Mouse (Mus musculus): ENCODE data around the gene Sesn3. TPM values are rescaled to one million over a fixed set of nuclear protein-coding genes. Genes with fewer than 3 reads are reported as not detected.
"Not testable (repeated sequence)": the region's sequence is repeated elsewhere in the genome, so short reads cannot be mapped to it uniquely, and the experiment has no call there.

The Sesn3 gene
- polyA plus RNA-seq, 1 experiment from 2014 or later: 22.9 TPM

- 90% methylated on average over 4 of the region's 4 CpGs for WGBS
- not testable (repeated sequence) for H3K27ac ChIP-seq; H3K4me1 ChIP-seq; H3K27me3 ChIP-seq (ENCODE audit: low read depth, poor library complexity, severe bottlenecking); H3K9me3 ChIP-seq (replicated peaks); DNase-seq (ENCODE audit: low spot score); H3K4me3 ChIP-seq; H3K36me3 ChIP-seq
These were observed 71.0 kb downstream of the Sesn3 start for GRCm38 (mm10) chr9:14345866-14346265.

DNA sequence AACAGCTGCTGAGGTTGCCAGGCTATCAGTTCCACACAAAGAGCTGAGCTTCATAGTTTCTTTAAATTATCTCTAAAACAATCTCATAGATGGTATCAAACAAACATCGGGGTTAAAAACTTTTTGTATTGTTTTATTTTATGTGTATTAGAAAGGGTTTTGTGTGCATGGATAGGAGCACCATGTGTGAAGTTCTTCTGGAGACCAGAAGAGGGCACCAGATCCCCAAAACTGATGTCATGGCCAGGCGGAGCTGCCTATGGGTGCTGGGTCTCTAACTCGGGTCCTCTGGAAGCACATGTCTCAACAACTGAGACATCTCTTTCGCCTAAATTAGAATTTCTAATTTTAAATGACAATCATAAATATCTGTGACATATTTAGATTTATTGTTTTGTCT lies 73.5 kb downstream of the Sesn3 start:
- no peak for DNase-seq (ENCODE audit: low spot score)
- no peak overlapping the region for H3K27ac ChIP-seq
- no peaks in the 10 kb centered on the region for H3K4me1 ChIP-seq
- H3K27me3 ChIP-seq (ENCODE audit: low read depth, poor library complexity, severe bottlenecking): no peaks in the 10 kb centered on the region
- no peak overlapping the region for H3K4me3 ChIP-seq
- H3K36me3 ChIP-seq: no peaks in the 10 kb centered on the region
- no peaks in the 10 kb centered on the region for H3K9me3 ChIP-seq (replicated peaks)
- 69% methylated on average over 4 of the region's 4 CpGs for WGBS

DNA sequence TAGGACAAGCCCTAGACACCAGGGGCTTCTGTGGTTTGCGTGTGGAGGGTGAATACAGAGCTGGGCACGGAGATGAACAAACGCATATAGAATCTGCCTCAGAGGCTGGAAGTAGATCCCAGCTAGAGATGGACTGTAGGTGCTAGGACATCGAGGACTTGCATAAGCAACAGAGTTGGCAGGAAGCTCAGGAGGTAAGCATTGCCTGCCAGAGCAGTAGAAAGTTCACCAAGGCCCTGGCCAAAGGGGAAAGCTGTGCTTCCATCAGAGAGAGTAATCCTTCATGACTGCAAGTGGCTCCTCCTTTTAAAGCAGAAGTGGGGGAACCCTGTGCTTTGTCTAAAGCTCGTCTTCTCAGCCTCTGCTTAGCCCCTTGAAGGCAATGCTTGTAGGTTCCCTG lies 74.5 kb downstream of the Sesn3 start:
- Histone ChIP-seq H3K4me3 (no peak overlapping the region), H3K27ac (no peak overlapping the region), H3K27me3 (ENCODE audit: low read depth, poor library complexity, severe bottlenecking) (no peaks in the 10 kb centered on the region), H3K9me3 (replicated peaks) (no peaks in the 10 kb centered on the region), H3K4me1 (no peaks in the 10 kb centered on the region), H3K36me3 (no peaks in the 10 kb centered on the region)
- 89% methylated on average over 5 of the region's 5 CpGs for WGBS
- DNase-seq (ENCODE audit: low spot score): no peak

DNA sequence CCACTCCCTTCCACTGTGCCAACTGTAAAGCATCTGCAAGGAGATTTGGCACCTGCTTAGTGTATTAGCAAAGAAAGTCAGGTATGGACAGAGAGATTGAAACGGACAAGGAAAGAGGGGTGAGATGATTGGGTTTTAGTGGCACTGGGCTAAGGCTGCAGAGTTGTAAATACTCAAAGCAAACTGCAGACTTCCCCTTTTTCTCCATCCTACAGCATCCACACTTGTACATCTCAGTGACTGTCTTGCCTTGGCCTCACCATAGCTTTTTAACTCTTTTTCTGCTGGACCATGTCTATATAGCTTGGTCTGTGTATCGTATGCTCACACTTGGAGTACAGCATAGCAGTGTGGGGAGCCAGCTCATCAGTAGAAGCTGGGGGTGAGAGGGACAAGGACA lies 75.9 kb downstream of the Sesn3 start:
- no peaks in the 10 kb centered on the region for H3K9me3 ChIP-seq (replicated peaks)
- no peak overlapping the region for H3K4me3 ChIP-seq
- 83% methylated on average over 2 of the region's 2 CpGs for WGBS
- no peaks in the 10 kb centered on the region for H3K36me3 ChIP-seq
- no peak overlapping the region for H3K27ac ChIP-seq
- no peaks in the 10 kb centered on the region for H3K27me3 ChIP-seq (ENCODE audit: low read depth, poor library complexity, severe bottlenecking)
- no peak for DNase-seq (ENCODE audit: low spot score)
- no peaks in the 10 kb centered on the region for H3K4me1 ChIP-seq

GRCm38 (mm10) chr9:14352337-14352736 lies 77.5 kb downstream of the Sesn3 start:
- no peak for DNase-seq (ENCODE audit: low spot score)
- 89% methylated on average over 1 of the region's 1 CpGs for WGBS
- no peak overlapping the region for H3K4me3 ChIP-seq
- no peaks in the 10 kb centered on the region for H3K36me3 ChIP-seq
- no peaks in the 10 kb centered on the region for H3K27me3 ChIP-seq (ENCODE audit: low read depth, poor library complexity, severe bottlenecking)
- no peaks in the 10 kb centered on the region for H3K9me3 ChIP-seq (replicated peaks)
- H3K4me1 ChIP-seq: no peaks in the 10 kb centered on the region
- H3K27ac ChIP-seq: no peak overlapping the region

- Histone ChIP-seq H3K27ac (no peak overlapping the region), H3K9me3 (replicated peaks) (no peaks in the 10 kb centered on the region), H3K4me3 (no peak overlapping the region), H3K36me3 (no peaks in the 10 kb centered on the region), H3K4me1 (no peaks in the 10 kb centered on the region), H3K27me3 (ENCODE audit: low read depth, poor library complexity, severe bottlenecking) (no peaks in the 10 kb centered on the region)
- WGBS: 76% methylated on average over 6 of the region's 6 CpGs
- DNase-seq (ENCODE audit: low spot score): no peak
These were observed 80.0 kb downstream of the Sesn3 start for GRCm38 (mm10) chr9:14354852-14355251.

DNA sequence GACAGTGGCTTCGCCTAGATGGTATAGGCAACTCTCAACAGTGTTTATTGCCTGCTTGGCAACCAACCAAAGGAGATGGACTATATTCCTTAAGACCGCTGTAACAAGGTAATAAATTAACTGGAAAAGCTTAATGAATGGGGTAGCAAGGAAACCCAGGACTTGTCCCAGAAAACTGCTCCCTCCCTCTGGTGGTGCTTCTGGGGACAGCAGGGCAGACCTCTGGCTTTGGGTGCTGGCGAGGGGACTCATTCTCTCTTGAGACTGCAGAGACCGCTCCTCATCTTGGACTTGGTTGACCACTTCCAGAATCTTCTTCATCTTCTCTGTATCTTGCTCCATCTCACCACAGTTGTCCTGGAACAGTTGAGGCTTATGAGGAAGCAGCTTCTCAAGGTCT lies 82.2 kb downstream of the Sesn3 start:
- Histone ChIP-seq H3K27ac (no peak overlapping the region), H3K36me3 (no peaks in the 10 kb centered on the region), H3K9me3 (replicated peaks) (no peaks in the 10 kb centered on the region), H3K4me1 (no peaks in the 10 kb centered on the region), H3K4me3 (no peak overlapping the region), H3K27me3 (ENCODE audit: low read depth, poor library complexity, severe bottlenecking) (no peaks in the 10 kb centered on the region)
- WGBS: 78% methylated on average over 4 of the region's 4 CpGs
- no peak for DNase-seq (ENCODE audit: low spot score)

DNA sequence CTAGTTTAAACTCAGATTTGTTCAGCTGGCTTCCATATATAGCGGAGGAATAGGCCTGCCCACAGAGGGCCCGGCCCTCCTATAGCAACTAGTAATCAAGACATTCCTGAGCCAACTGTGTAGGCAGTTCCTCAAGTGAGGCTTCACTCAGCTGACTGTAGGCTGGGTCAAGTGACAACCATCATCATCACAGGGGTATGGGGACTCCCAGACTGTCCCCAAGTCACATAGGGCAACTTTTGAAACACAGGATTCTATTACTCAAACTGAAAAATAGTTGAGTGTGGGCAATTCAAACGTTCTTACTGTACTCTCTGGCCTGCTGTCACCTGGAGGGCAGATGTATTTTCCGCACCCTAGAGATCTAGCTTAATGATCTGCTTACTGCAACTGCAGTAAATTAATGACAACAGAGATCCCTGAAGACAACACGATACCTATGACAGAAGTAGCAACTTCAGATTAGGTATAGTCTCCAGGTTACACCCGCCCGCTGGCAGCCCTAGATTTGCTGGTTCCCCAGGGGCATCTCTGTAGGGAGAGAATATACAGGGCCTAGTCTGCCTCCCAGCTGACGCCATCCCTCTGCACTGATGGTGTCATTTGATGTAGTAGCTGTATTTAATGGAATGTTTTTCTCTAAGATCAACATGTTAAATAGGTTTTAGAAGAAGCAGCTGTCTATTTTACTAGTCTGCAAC lies 87.4 kb downstream of the Sesn3 start:
- Histone ChIP-seq H3K9me3 (replicated peaks) (no peaks in the 10 kb centered on the region), H3K27me3 (ENCODE audit: low read depth, poor library complexity, severe bottlenecking) (no peaks in the 10 kb centered on the region), H3K36me3 (no peaks in the 10 kb centered on the region), H3K4me3 (no peak overlapping the region), H3K27ac (no peak overlapping the region), H3K4me1 (no peaks in the 10 kb centered on the region; the same call in 1 of the 2 replicates)
- whole genome bisulfite sequencing: 91% methylated on average over 8 of the region's 8 CpGs
- no peak for DNase-seq (ENCODE audit: low spot score)

- no peak for DNase-seq (ENCODE audit: low spot score)
- no peaks in the 10 kb centered on the region; the same call in 1 of the 2 replicates for H3K4me1 ChIP-seq
- 84% methylated on average over 6 of the region's 6 CpGs for WGBS
- H3K27me3 ChIP-seq (ENCODE audit: low read depth, poor library complexity, severe bottlenecking): no peaks in the 10 kb centered on the region
- H3K36me3 ChIP-seq: no peaks in the 10 kb centered on the region
- H3K4me3 ChIP-seq: no peak overlapping the region
- no peaks in the 10 kb centered on the region for H3K9me3 ChIP-seq (replicated peaks)
- no peak overlapping the region for H3K27ac ChIP-seq
These were observed 88.7 kb downstream of the Sesn3 start for GRCm38 (mm10) chr9:14363540-14363939.

- no peaks in the 10 kb centered on the region for H3K27me3 ChIP-seq (ENCODE audit: low read depth, poor library complexity, severe bottlenecking)
- H3K27ac ChIP-seq: no peak overlapping the region
These were observed 89.9 kb downstream of the Sesn3 start for GRCm38 (mm10) chr9:14364719-14365118.

GRCm38 (mm10) chr9:14365481-14366125 lies 90.7 kb downstream of the Sesn3 start:
- no peak overlapping the region for H3K27ac ChIP-seq
- no peaks in the 10 kb centered on the region for H3K9me3 ChIP-seq (replicated peaks)
- no peaks in the 10 kb centered on the region for H3K27me3 ChIP-seq (ENCODE audit: low read depth, poor library complexity, severe bottlenecking)
- DNase-seq (ENCODE audit: low spot score): no peak
- H3K4me1 ChIP-seq: no peaks in the 10 kb centered on the region; the same call in 1 of the 2 replicates
- no peaks in the 10 kb centered on the region for H3K36me3 ChIP-seq
- 71% methylated on average over 4 of the region's 4 CpGs for WGBS
- H3K4me3 ChIP-seq: no peak overlapping the region

More at GRCm38 (mm10) chr9:14364719-14365118, 89.9 kb downstream of the Sesn3 start:
- no peak for DNase-seq (ENCODE audit: low spot score)
- no peaks in the 10 kb centered on the region for H3K9me3 ChIP-seq (replicated peaks)
- 94% methylated on average over 9 of the region's 9 CpGs for WGBS
- no peaks in the 10 kb centered on the region for H3K36me3 ChIP-seq
- no peaks in the 10 kb centered on the region; the same call in 1 of the 2 replicates for H3K4me1 ChIP-seq
- H3K4me3 ChIP-seq: no peak overlapping the region

DNA sequence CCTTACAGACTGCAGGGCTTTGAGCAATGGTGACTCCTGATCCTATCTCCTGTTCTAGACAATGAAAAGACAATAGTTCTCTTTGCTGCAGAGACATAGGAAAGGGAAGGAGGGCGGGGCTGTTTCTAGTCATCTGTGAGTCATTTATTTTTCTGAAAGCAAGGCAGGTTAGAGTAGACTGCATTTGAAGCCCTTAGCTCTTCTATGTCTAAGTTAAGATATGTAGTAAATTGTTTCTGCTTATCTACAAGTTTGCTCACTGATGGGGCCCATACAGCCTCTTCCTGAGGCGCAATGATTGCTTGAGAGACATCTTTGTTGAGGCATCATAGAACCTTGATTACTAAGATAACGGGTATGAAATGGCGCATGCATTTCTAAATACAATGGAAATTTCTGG lies 93.0 kb downstream of the Sesn3 start:
- DNase-seq (ENCODE audit: low spot score): no peak
- Histone ChIP-seq H3K4me1 (no peaks in the 10 kb centered on the region; the same call in 1 of the 2 replicates), H3K27ac (no peak overlapping the region), H3K4me3 (no peak overlapping the region), H3K27me3 (ENCODE audit: low read depth, poor library complexity, severe bottlenecking) (no peaks in the 10 kb centered on the region), H3K9me3 (replicated peaks) (no peaks in the 10 kb centered on the region), H3K36me3 (no peaks in the 10 kb centered on the region)
- 95% methylated on average over 4 of the region's 4 CpGs for WGBS

DNA sequence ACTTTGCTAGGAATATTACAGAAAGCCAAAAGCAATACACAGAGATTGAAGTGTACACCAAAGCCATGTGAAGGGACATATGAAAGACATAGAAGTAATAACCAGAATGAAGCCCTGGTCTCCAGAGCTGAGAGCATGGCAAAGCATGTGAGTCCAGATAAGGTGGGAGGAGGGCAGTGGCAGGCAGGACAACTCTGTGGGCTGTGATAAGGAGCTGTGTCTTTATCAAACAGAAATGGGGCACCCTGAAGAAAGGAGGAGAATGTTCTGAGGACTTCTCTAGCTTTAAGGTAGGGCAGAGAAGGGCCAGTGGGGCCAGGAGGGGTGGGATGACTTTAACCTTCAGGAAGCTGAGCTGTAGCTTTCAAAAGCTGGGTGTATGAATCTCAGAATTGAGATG lies 94.4 kb downstream of the Sesn3 start:
- no peaks in the 10 kb centered on the region for H3K36me3 ChIP-seq
- no peak overlapping the region for H3K4me3 ChIP-seq
- no peak overlapping the region for H3K27ac ChIP-seq
- no peaks in the 10 kb centered on the region; the same call in 1 of the 2 replicates for H3K4me1 ChIP-seq
- no peaks in the 10 kb centered on the region for H3K27me3 ChIP-seq (ENCODE audit: low read depth, poor library complexity, severe bottlenecking)
- no peaks in the 10 kb centered on the region for H3K9me3 ChIP-seq (replicated peaks)
- no peak for DNase-seq (ENCODE audit: low spot score)

Data from limb, embryonic 10.5 days (tissue).